Mouse (Mus musculus) heart, embryonic 14.5 days (tissue): ENCODE measurements around the gene Tvp23a. TPM values are rescaled to one million over a fixed set of nuclear protein-coding genes. Genes with fewer than 3 reads are reported as not detected.

Experiments used
- ATAC-seq: fragments of 200-750 bp; cut with Nextera tagmentation; 2 replicates; pipeline ENCODE4 v1.8.0; 2017; ENCODE audit warnings: low read depth, moderate TSS enrichment; ENCODE audit not compliant: insufficient number of reproducible peaks, insufficient read depth, low FRiP score
- H3K27ac ChIP-seq, 2 experiments: fragments of 200-500 bp in 1 of 2; fragments of 300-500 bp in 1 of 2; sonication (generic) in 1 of 2; replicated peaks in 1 of 2; 2 replicates each; pipeline ENCODE4 v1.5.1; 2012 to 2014; ENCODE audit warnings: low read depth in 2 of 2, low read length in 2 of 2, control low read depth in 1 of 2, mild to moderate bottlenecking in 1 of 2, mixed read lengths in 1 of 2; ENCODE audit not compliant: control insufficient read depth in 1 of 2, insufficient read depth in 1 of 2
- H3K27me3 ChIP-seq: fragments of 300-500 bp; sonication (generic); 2 replicates; pipeline ENCODE4 v1.6.1; 2014; ENCODE audit warnings: mild to moderate bottlenecking, low read length, control low read depth; ENCODE audit not compliant: control insufficient read depth, insufficient read depth
- H3K36me3 ChIP-seq: fragments of 300-500 bp; sonication (generic); 2 replicates; pipeline ENCODE4 v1.6.1; 2014; ENCODE audit warnings: mild to moderate bottlenecking, control low read depth, low read length, mixed read lengths; ENCODE audit not compliant: control insufficient read depth, insufficient read depth
- H3K4me1 ChIP-seq, 2 experiments: fragments of 200-500 bp in 1 of 2; fragments of 300-500 bp in 1 of 2; sonication (generic) in 1 of 2; 2 replicates each; pipeline ENCODE4 v1.6.1; 2012 to 2014; ENCODE audit warnings: low read length in 2 of 2, control low read depth in 1 of 2, mixed read lengths in 1 of 2; ENCODE audit not compliant: control insufficient read depth in 2 of 2, insufficient read depth in 2 of 2
- H3K4me2 ChIP-seq: fragments of 300-500 bp; sonication (generic); 2 replicates; pipeline ENCODE4 v1.6.1; 2014; ENCODE audit warnings: mild to moderate bottlenecking, low read length
- H3K4me3 ChIP-seq, 2 experiments: fragments of 200-500 bp in 1 of 2; fragments of 300-500 bp in 1 of 2; sonication (generic) in 1 of 2; 2 replicates each; pipeline ENCODE4 v1.5.1; 2012 to 2014; ENCODE audit warnings: low read length in 2 of 2, mild to moderate bottlenecking in 2 of 2, control low read depth in 1 of 2, low read depth in 1 of 2, moderate library complexity in 1 of 2; ENCODE audit not compliant: control insufficient read depth in 1 of 2, insufficient read depth in 1 of 2
- H3K9ac ChIP-seq: fragments of 300-500 bp; sonication (generic); 2 replicates; pipeline ENCODE4 v1.6.1; 2014; ENCODE audit warnings: mild to moderate bottlenecking, low read length
- H3K9me3 ChIP-seq: fragments of 300-500 bp; sonication (generic); 2 replicates; pipeline ENCODE4 v1.6.1; 2016; ENCODE audit warnings: low read length, control low read depth; ENCODE audit not compliant: control insufficient read depth
- WGBS: fragments of 180-500 bp; shearing (Covaris S2); extraction: QIAGEN DNeasy Blood & Tissue Kit; methylation state at CpG from one replicate; pipeline ENCODE4 v1.1.7; 2014; 5-methylcytosine and 5-hydroxymethylcytosine counted together
- polyA plus RNA-seq: library from polyadenylated mRNA; unstranded; fragments of >200 nt; fragmentation: Nextera tagmentation; extraction: Ambion mirVana; gene quantifications from 2 replicates; pipeline ENCODE4 v1.2.1, GENCODE M21; 2014

The Tvp23a gene
- polyA plus RNA-seq, 1 experiment from 2014 or later, result 3.0 TPM

- no peak overlapping the region for H3K4me2 ChIP-seq
- H3K36me3 ChIP-seq, result no peaks in the 10 kb centered on the region
- H3K9me3 ChIP-seq, result no peaks in the 10 kb centered on the region
- no peak for ATAC-seq
- WGBS, result 85% methylated on average over 3 of the region's 3 CpGs
- H3K9ac ChIP-seq, result no peak overlapping the region
- no peak overlapping the region for H3K4me3 ChIP-seq
- no peak overlapping the region for H3K27ac ChIP-seq
- H3K4me1 ChIP-seq, result peaks cover 4 to 8% of the 10 kb centered on the region in 2 experiments; a peak in 1 of 4 replicates
- no peaks in the 10 kb centered on the region for H3K27me3 ChIP-seq
Measured at GRCm38 (mm10) chr16:10471950-10472349, 24.8 kb upstream of the Tvp23a start.

- WGBS, result 57% methylated on average over 1 of the region's 1 CpGs
Measured at GRCm38 (mm10) chr16:10468201-10468600, 21.0 kb upstream of the Tvp23a start.

DNA sequence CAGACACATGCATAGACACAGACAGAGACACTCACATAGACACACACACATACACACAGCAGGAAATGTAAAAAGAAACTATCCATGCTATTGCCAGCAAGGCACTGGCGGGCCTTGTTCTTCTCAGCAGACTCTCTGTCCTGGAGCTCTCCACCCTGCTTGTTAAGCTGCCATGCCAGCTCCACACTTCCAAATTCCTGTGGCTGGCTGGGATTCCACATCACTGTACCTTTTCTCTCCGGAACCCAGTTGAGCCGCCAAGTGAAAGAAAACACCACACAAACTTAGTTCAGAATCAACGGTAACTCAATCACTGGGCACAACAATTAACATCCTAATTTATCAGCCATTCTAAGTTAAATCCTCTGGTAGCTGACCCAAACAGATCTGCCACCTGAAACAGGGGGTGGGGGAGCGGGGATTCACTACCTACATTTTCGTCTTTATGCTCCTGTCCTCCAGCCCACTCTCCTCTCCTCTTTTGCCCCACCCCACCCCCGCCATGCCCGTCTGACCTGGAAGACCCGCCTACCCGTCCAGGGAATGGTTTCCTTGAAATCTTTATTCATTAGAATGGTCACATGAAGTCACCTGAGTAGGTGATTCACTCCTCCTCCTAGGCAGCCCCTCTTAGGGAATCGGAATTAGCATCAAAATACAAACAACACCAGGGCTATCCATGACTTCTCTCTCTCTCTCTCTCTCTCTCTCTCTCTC, 20.4 kb upstream of the Tvp23a start:
- 38% methylated on average over 11 of the region's 11 CpGs for WGBS
- no peak overlapping the region for H3K27ac ChIP-seq
- ATAC-seq, result no peak

More at GRCm38 (mm10) chr16:10468201-10468600, 21.0 kb upstream of the Tvp23a start:
- no peaks in the 10 kb centered on the region for H3K9me3 ChIP-seq
- no peaks in the 10 kb centered on the region for H3K27me3 ChIP-seq
- H3K27ac ChIP-seq, result no peak overlapping the region
- H3K4me3 ChIP-seq, result no peak overlapping the region
- H3K4me1 ChIP-seq, result peaks cover 0 to 7% of the 10 kb centered on the region in 2 experiments; a peak in 2 of 4 replicates
- no peak overlapping the region for H3K9ac ChIP-seq
- H3K4me2 ChIP-seq, result no peak overlapping the region
- ATAC-seq, result no peak
- no peaks in the 10 kb centered on the region for H3K36me3 ChIP-seq

GRCm38 (mm10) chr16:10465011-10465681, 18.0 kb upstream of the Tvp23a start:
- ATAC-seq, result no peak
- no peaks in the 10 kb centered on the region for H3K9me3 ChIP-seq
- 22% methylated on average over 4 of the region's 4 CpGs for whole genome bisulfite sequencing
- H3K4me2 ChIP-seq, result no peak overlapping the region
- no peaks in the 10 kb centered on the region for H3K27me3 ChIP-seq
- H3K36me3 ChIP-seq, result no peaks in the 10 kb centered on the region
- H3K4me3 ChIP-seq, result no peak overlapping the region
- H3K9ac ChIP-seq, result no peak overlapping the region
- no peak overlapping the region for H3K27ac ChIP-seq
- peaks cover 0 to 5% of the 10 kb centered on the region in 2 experiments; a peak in 2 of 4 replicates for H3K4me1 ChIP-seq

More for the DNA sequence above, 20.4 kb upstream of the Tvp23a start:
- H3K9ac ChIP-seq, result no peak overlapping the region
- H3K27me3 ChIP-seq, result no peaks in the 10 kb centered on the region
- no peaks in the 10 kb centered on the region for H3K9me3 ChIP-seq
- H3K4me2 ChIP-seq, result no peak overlapping the region
- H3K36me3 ChIP-seq, result no peaks in the 10 kb centered on the region
- H3K4me1 ChIP-seq, result peaks cover 0 to 5% of the 10 kb centered on the region in 2 experiments; a peak in 2 of 4 replicates
- no peak overlapping the region for H3K4me3 ChIP-seq

- no peaks in the 10 kb centered on the region for H3K27me3 ChIP-seq
- no peak for ATAC-seq
- H3K27ac ChIP-seq, result no peak overlapping the region
- no peaks in the 10 kb centered on the region for H3K36me3 ChIP-seq
- no peak overlapping the region for H3K9ac ChIP-seq
- H3K4me3 ChIP-seq, result no peak overlapping the region
- no peaks in the 10 kb centered on the region for H3K9me3 ChIP-seq
- peaks cover 0 to 5% of the 10 kb centered on the region in 2 experiments; a peak in 2 of 4 replicates for H3K4me1 ChIP-seq
- WGBS, result 44% methylated on average over 2 of the region's 2 CpGs
- H3K4me2 ChIP-seq, result no peak overlapping the region
Measured at GRCm38 (mm10) chr16:10461178-10461577, 14.0 kb upstream of the Tvp23a start.

DNA sequence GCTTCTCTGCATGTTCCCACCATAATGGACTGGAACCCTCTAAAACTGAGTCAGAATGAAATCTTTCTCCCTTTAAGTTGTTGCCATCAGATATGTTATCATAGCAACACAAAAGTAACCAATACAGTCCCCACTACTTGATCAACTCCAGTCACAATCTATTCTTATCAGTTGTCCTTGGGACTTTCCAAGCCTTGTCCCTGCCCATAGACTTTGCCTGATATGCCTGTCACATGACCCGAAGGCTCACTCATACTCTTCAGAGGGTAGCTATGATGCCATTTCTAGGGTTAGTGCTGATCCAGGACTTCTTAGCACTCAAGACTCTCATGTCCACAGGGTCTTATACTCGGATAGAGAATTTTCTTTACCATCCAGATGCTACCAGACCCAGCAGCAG, 13.0 kb upstream of the Tvp23a start:
- no peak overlapping the region for H3K4me3 ChIP-seq
- peaks cover 0 to 2% of the 10 kb centered on the region in 2 experiments; a peak in 1 of 4 replicates for H3K4me1 ChIP-seq
- no peaks in the 10 kb centered on the region for H3K27me3 ChIP-seq
- H3K4me2 ChIP-seq, result no peak overlapping the region
- 67% methylated on average over 2 of the region's 2 CpGs for WGBS
- H3K9me3 ChIP-seq, result no peaks in the 10 kb centered on the region
- H3K36me3 ChIP-seq, result no peaks in the 10 kb centered on the region
- no peak overlapping the region for H3K9ac ChIP-seq
- ATAC-seq, result no peak
- no peak overlapping the region for H3K27ac ChIP-seq

DNA sequence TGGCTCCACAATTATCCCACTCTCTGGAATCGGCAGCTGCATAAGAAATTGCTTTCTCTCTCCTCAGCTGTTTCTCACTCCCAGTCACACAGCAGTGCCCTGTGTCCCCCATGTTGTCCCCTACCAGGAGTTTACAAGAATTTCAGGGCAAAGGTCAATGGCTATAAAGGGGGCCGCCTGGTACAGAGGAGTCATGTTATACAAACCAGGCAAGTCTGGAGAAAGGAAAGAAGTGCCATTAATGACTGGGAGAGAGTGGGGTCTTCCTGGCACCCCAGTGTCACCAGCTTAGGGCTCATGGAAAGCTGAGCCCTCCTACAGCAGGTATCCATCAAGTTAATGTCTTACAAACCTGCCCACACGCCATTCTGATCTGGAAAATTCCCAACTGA, 7.4 kb upstream of the Tvp23a start:
- 75% methylated on average over 3 of the region's 3 CpGs for WGBS
- Histone ChIP-seq H3K9ac (no peak overlapping the region), H3K4me2 (no peak overlapping the region), H3K4me3 (no peak overlapping the region), H3K9me3 (no peaks in the 10 kb centered on the region), H3K27ac (no peak overlapping the region), H3K4me1 (peaks cover 16 to 20% of the 10 kb centered on the region in 2 experiments), H3K27me3 (no peaks in the 10 kb centered on the region), H3K36me3 (no peaks in the 10 kb centered on the region)
- no peak for ATAC-seq
